Mouse (Mus musculus) adrenal gland, postnatal 0 days (tissue): Measurements from ENCODE around the gene Gpr68. TPM values are rescaled to one million over a fixed set of nuclear protein-coding genes. Genes with fewer than 3 reads are reported as not detected.

Experiments
- polyA plus RNA-seq: library from polyadenylated mRNA; unstranded; fragments of >200 nt; fragmentation: Nextera tagmentation; extraction: Ambion mirVana; gene quantifications from 2 replicates; pipeline ENCODE4 v1.2.1, GENCODE M21; 2015

Gpr68 gene
- polyA plus RNA-seq: 1.2 TPM in 2 replicates

GRCm38 (mm10) chr12:100907598-100908297, at the start of gene Gpr68:
Gpr68 (minus strand) TSS chr12:100908198.

Other genes with a start within 250 kb of the Gpr68 start
- 1.8 and 2.5 TPM in 2 replicates for gene Rps6ka5, start 181.2 kb downstream of the Gpr68 start, polyA plus RNA-seq
- gene Dglucy, start 129.1 kb downstream of the Gpr68 start, polyA plus RNA-seq: 4.3 and 8.4 TPM in 2 replicates
- gene Ccdc88c, start 120.9 kb upstream of the Gpr68 start, polyA plus RNA-seq: 1.5 and 2.0 TPM in 2 replicates
- gene Ppp4r3a, start 175.5 kb upstream of the Gpr68 start, polyA plus RNA-seq: 15.6 and 23.5 TPM in 2 replicates